Mouse (Mus musculus): ENCODE results near the gene March7. TPM values are rescaled to one million over a fixed set of nuclear protein-coding genes. Genes with fewer than 3 reads are reported as not detected.

Gene March7
- polyA plus RNA-seq, 1 experiment from 2014 or later: 101 TPM

GRCm38 (mm10) chr2:60176087-60176486 is 33.6 kb upstream of the March7 start:
- no peaks in the 10 kb centered on the region for H3K9me3 ChIP-seq (ENCODE audit: control insufficient read depth, low read length)
- H3K4me2 ChIP-seq (ENCODE audit: low read depth, low read length): no peak overlapping the region
- no peak overlapping the region for H3K4me3 ChIP-seq (ENCODE audit: low read depth, low read length)
- H3K4me1 ChIP-seq (ENCODE audit: control insufficient read depth, insufficient read depth, low read length): no peaks in the 10 kb centered on the region
- ATAC-seq (ENCODE audit: low read depth): no peak
- no peak overlapping the region for H3K27ac ChIP-seq (ENCODE audit: low read depth, low read length)
- no peaks in the 10 kb centered on the region for H3K36me3 ChIP-seq (ENCODE audit: control insufficient read depth, insufficient read depth, low read length)
- no peak overlapping the region for H3K9ac ChIP-seq (replicated peaks; ENCODE audit: low read depth, low read length)
- no peaks in the 10 kb centered on the region for H3K27me3 ChIP-seq (ENCODE audit: control insufficient read depth, insufficient read depth, low read length)
- WGBS: 89% methylated on average over 5 of the region's 5 CpGs

- H3K4me3 ChIP-seq (ENCODE audit: low read depth, low read length): no peak overlapping the region
- no peaks in the 10 kb centered on the region for H3K27me3 ChIP-seq (ENCODE audit: control insufficient read depth, insufficient read depth, low read length)
- H3K9ac ChIP-seq (replicated peaks; ENCODE audit: low read depth, low read length): no peak overlapping the region
- no peak overlapping the region for H3K4me2 ChIP-seq (ENCODE audit: low read depth, low read length)
- ATAC-seq (ENCODE audit: low read depth): no peak
- H3K36me3 ChIP-seq (ENCODE audit: control insufficient read depth, insufficient read depth, low read length): no peaks in the 10 kb centered on the region
- WGBS: 87% methylated on average over 3 of the region's 3 CpGs
- H3K27ac ChIP-seq (ENCODE audit: low read depth, low read length): no peak overlapping the region
- H3K9me3 ChIP-seq (ENCODE audit: control insufficient read depth, low read length): no peaks in the 10 kb centered on the region
- H3K4me1 ChIP-seq (ENCODE audit: control insufficient read depth, insufficient read depth, low read length): no peaks in the 10 kb centered on the region
Measured at GRCm38 (mm10) chr2:60177490-60177889, 32.2 kb upstream of the March7 start.

DNA sequence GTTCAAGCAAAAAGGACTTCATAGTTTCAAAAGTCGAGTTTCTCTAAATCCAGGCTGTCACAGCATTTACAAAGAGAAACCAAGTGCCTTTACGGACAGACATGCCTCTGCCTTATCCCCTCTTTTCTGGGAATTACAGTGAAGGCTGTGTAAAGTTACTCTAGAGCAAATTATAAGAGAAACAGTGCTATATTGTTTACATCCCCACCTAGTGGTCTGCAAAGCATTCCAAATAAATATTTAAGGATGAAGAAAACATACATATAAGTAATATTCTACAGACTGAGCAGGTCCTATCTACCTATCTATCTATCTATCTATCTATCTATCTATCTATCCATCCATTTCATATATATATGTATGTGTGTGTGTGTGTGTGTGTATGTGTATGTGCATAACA is 28.0 kb upstream of the March7 start:
- Histone ChIP-seq H3K27ac (ENCODE audit: low read depth, low read length) (no peak overlapping the region), H3K9ac (replicated peaks; ENCODE audit: low read depth, low read length) (no peak overlapping the region), H3K27me3 (ENCODE audit: control insufficient read depth, insufficient read depth, low read length) (no peaks in the 10 kb centered on the region), H3K4me2 (ENCODE audit: low read depth, low read length) (no peak overlapping the region), H3K4me1 (ENCODE audit: control insufficient read depth, insufficient read depth, low read length) (no peaks in the 10 kb centered on the region), H3K36me3 (ENCODE audit: control insufficient read depth, insufficient read depth, low read length) (no peaks in the 10 kb centered on the region), H3K9me3 (ENCODE audit: control insufficient read depth, low read length) (no peaks in the 10 kb centered on the region), H3K4me3 (ENCODE audit: low read depth, low read length) (no peak overlapping the region)
- 65% methylated on average over 2 of the region's 2 CpGs for WGBS
- ATAC-seq (ENCODE audit: low read depth): no peak

- Histone ChIP-seq H3K4me3 (ENCODE audit: low read depth, low read length) (no peak overlapping the region), H3K4me1 (ENCODE audit: control insufficient read depth, insufficient read depth, low read length) (no peaks in the 10 kb centered on the region), H3K9me3 (ENCODE audit: control insufficient read depth, low read length) (no peaks in the 10 kb centered on the region), H3K4me2 (ENCODE audit: low read depth, low read length) (no peak overlapping the region), H3K36me3 (ENCODE audit: control insufficient read depth, insufficient read depth, low read length) (no peaks in the 10 kb centered on the region), H3K27ac (ENCODE audit: low read depth, low read length) (no peak overlapping the region), H3K27me3 (ENCODE audit: control insufficient read depth, insufficient read depth, low read length) (0 out of 2 replicates have a peak, but pooled peaks cover 2% of the 10 kb centered on the region), H3K9ac (replicated peaks; ENCODE audit: low read depth, low read length) (no peak overlapping the region)
- no peak for ATAC-seq (ENCODE audit: low read depth)
- 57% methylated on average over 1 of the region's 1 CpGs for WGBS
Measured at GRCm38 (mm10) chr2:60196841-60197240, 12.8 kb upstream of the March7 start.

DNA sequence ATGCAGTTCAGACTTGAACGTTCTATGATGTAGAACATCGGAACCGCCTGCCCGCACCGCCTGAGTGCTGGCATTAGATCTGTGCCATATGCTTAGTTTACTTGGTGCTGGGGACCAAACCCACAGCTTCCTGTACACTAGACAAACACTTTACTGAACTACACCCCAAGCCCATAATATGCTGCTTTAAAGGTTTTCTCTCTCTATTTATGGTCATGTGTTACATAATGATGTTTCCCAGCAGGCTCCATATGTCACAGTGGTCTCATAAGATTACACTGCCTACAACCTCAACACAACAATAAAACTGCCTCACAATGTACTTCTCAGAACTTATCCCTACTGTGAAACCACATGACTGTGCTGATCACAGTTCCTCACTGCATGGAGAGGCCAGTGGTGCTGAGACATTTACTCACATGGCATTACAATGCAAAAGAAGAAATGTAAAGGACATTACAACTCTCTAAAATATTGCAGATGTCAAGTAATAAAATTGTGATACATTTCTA is 9.6 kb upstream of the March7 start:
- Histone ChIP-seq H3K27me3 (ENCODE audit: control insufficient read depth, insufficient read depth, low read length) (peaks cover 6% of the 10 kb centered on the region; the same call in 1 of the 2 replicates), H3K4me2 (ENCODE audit: low read depth, low read length) (no peak overlapping the region), H3K9ac (replicated peaks; ENCODE audit: low read depth, low read length) (no peak overlapping the region), H3K27ac (ENCODE audit: low read depth, low read length) (no peak overlapping the region), H3K36me3 (ENCODE audit: control insufficient read depth, insufficient read depth, low read length) (no peaks in the 10 kb centered on the region), H3K4me1 (ENCODE audit: control insufficient read depth, insufficient read depth, low read length) (no peaks in the 10 kb centered on the region), H3K9me3 (ENCODE audit: control insufficient read depth, low read length) (no peaks in the 10 kb centered on the region), H3K4me3 (ENCODE audit: low read depth, low read length) (no peak overlapping the region)
- WGBS: 96% methylated on average over 5 of the region's 5 CpGs
- ATAC-seq (ENCODE audit: low read depth): no peak; the same call in 1 of the 2 replicates

- H3K9me3 ChIP-seq (ENCODE audit: control insufficient read depth, low read length): no peaks in the 10 kb centered on the region
- H3K27ac ChIP-seq (ENCODE audit: low read depth, low read length): no peak overlapping the region
- no peaks in the 10 kb centered on the region for H3K4me1 ChIP-seq (ENCODE audit: control insufficient read depth, insufficient read depth, low read length)
- H3K9ac ChIP-seq (replicated peaks; ENCODE audit: low read depth, low read length): no peak overlapping the region
- H3K36me3 ChIP-seq (ENCODE audit: control insufficient read depth, insufficient read depth, low read length): no peaks in the 10 kb centered on the region
- 53% methylated on average over 8 of the region's 8 CpGs for WGBS
- no peak for ATAC-seq (ENCODE audit: low read depth)
- H3K27me3 ChIP-seq (ENCODE audit: control insufficient read depth, insufficient read depth, low read length): peaks cover 6% of the 10 kb centered on the region; the same call in 1 of the 2 replicates
- no peak overlapping the region for H3K4me2 ChIP-seq (ENCODE audit: low read depth, low read length)
- no peak overlapping the region for H3K4me3 ChIP-seq (ENCODE audit: low read depth, low read length)
Measured at GRCm38 (mm10) chr2:60200667-60201066, 9.0 kb upstream of the March7 start.

DNA sequence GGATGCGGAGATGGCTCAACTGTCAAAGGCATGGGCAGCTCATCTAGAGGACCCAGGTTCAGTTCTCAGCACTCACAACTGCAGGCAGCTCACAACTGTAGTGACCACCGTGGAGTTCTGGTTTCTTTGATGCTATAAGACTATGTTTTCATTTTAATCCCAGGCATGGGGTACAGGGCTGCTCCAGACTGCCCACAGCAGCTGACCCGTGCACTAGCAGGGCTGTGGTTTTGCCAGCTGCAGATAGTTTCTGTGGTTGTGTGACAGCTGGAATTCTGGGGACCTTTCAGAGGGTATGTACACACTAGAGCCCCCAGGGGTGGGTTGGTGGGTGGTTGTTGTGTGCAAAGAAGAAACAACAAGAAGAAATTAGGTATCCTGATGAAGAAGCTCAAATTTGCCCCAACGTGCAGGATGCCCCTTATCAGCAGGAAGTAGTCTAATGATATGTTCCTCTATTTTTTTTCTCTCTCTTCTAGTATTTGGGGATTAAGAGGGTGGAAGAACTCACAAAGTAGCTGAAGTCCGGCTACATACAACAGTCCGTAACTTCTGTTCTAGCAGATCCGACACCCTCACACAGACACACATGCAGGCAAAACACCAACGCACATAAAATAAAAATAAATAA is 6.7 kb upstream of the March7 start:
- H3K36me3 ChIP-seq (ENCODE audit: control insufficient read depth, insufficient read depth, low read length): no peaks in the 10 kb centered on the region
- H3K27ac ChIP-seq (ENCODE audit: low read depth, low read length): no peak overlapping the region
- no peaks in the 10 kb centered on the region for H3K9me3 ChIP-seq (ENCODE audit: control insufficient read depth, low read length)
- no peak overlapping the region for H3K4me3 ChIP-seq (ENCODE audit: low read depth, low read length)
- no peak for ATAC-seq (ENCODE audit: low read depth)
- WGBS: 89% methylated on average over 8 of the region's 8 CpGs
- H3K9ac ChIP-seq (replicated peaks; ENCODE audit: low read depth, low read length): no peak overlapping the region
- peaks cover 6% of the 10 kb centered on the region for H3K27me3 ChIP-seq (ENCODE audit: control insufficient read depth, insufficient read depth, low read length)
- H3K4me1 ChIP-seq (ENCODE audit: control insufficient read depth, insufficient read depth, low read length): no peaks in the 10 kb centered on the region
- no peak overlapping the region for H3K4me2 ChIP-seq (ENCODE audit: low read depth, low read length)

- H3K4me3 ChIP-seq (ENCODE audit: low read depth, low read length): no peak overlapping the region
- ATAC-seq (ENCODE audit: low read depth): no peak
- peaks cover 6% of the 10 kb centered on the region for H3K27me3 ChIP-seq (ENCODE audit: control insufficient read depth, insufficient read depth, low read length)
- no peaks in the 10 kb centered on the region for H3K4me1 ChIP-seq (ENCODE audit: control insufficient read depth, insufficient read depth, low read length)
- H3K4me2 ChIP-seq (ENCODE audit: low read depth, low read length): no peak overlapping the region
- no peaks in the 10 kb centered on the region for H3K36me3 ChIP-seq (ENCODE audit: control insufficient read depth, insufficient read depth, low read length)
- no peak overlapping the region for H3K27ac ChIP-seq (ENCODE audit: low read depth, low read length)
- H3K9ac ChIP-seq (replicated peaks; ENCODE audit: low read depth, low read length): no peak overlapping the region
- 85% methylated on average over 4 of the region's 4 CpGs for WGBS
- H3K9me3 ChIP-seq (ENCODE audit: control insufficient read depth, low read length): no peaks in the 10 kb centered on the region
Measured at GRCm38 (mm10) chr2:60203733-60204132, 6.0 kb upstream of the March7 start.

DNA sequence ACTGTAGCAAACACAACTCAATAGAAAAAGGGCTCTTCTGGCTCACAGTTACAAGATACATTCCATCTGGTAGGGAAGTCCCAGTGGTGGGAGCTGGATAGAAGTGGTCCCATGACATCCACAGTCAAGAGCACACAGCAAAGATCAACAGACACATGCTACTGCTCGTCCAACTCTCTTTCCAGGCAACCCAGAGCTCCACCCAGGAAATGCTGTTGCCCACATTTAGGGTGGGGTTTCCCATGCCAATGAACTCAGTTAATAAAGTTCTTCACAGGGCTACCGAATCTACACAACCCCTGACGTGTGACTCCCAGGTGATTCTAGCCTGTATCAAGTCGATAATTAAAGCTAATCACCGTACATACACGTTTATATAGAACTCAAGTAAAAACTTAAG is 5.5 kb upstream of the March7 start:
- H3K9me3 ChIP-seq (ENCODE audit: control insufficient read depth, low read length): no peaks in the 10 kb centered on the region
- peaks cover 6% of the 10 kb centered on the region for H3K27me3 ChIP-seq (ENCODE audit: control insufficient read depth, insufficient read depth, low read length)
- no peak overlapping the region for H3K9ac ChIP-seq (replicated peaks; ENCODE audit: low read depth, low read length)
- H3K27ac ChIP-seq (ENCODE audit: low read depth, low read length): no peak overlapping the region
- ATAC-seq (ENCODE audit: low read depth): no peak
- no peaks in the 10 kb centered on the region for H3K4me1 ChIP-seq (ENCODE audit: control insufficient read depth, insufficient read depth, low read length)
- WGBS: 90% methylated on average over 6 of the region's 6 CpGs
- no peaks in the 10 kb centered on the region for H3K36me3 ChIP-seq (ENCODE audit: control insufficient read depth, insufficient read depth, low read length)
- H3K4me3 ChIP-seq (ENCODE audit: low read depth, low read length): no peak overlapping the region
- H3K4me2 ChIP-seq (ENCODE audit: low read depth, low read length): no peak overlapping the region
